Mouse (Mus musculus) kidney, adult 2 months (tissue): ENCODE measurements at regions not wholly inside any gene's neighbourhood (a gene's known extent, or its start where the extent isn't known, plus 50 kb on each side); places are given as distances from the start of the nearest gene placed in this dataset.

Experiments
- CTCF ChIP-seq: fragments of 200-500 bp; conservative IDR thresholded peaks from 2 replicates; pipeline ENCODE4 v1.5.1; 2011; ENCODE audit warnings: low read depth, mild to moderate bottlenecking, control low read depth, low read length, moderate library complexity, mixed read lengths; ENCODE audit not compliant: insufficient read depth, insufficient read length
- POLR2A ChIP-seq: fragments of 200-500 bp; IDR thresholded peaks from one replicate; pipeline ENCODE4 v1.6.1; 2011; ENCODE audit warnings: low read depth, low read length, control low read depth

GRCm38 (mm10) chr19:44684061-44684514 lies 71.8 kb upstream of the Pax2 start:
- TF ChIP-seq CTCF = peak; percentile 42
- no peak for TF ChIP-seq POLR2A
